Mouse (Mus musculus) erythroblast, embryonic 14.5 days (primary cell): Measurements from ENCODE around the gene Setd1a. TPM values are rescaled to one million over a fixed set of nuclear protein-coding genes. Genes with fewer than 3 reads are reported as not detected.
"Not testable (repeated sequence)": the region's sequence is repeated elsewhere in the genome, so short reads cannot be mapped to it uniquely, and the experiment has no call there.

Experiments used
- H3K27me3 ChIP-seq: 2 replicates; pipeline ENCODE4 v1.6.1; 2012; ENCODE audit warnings: inconsistent platforms; ENCODE audit not compliant: control insufficient read depth
- H3K36me3 ChIP-seq: 2 replicates; pipeline ENCODE4 v1.6.1; 2012; ENCODE audit warnings: mild to moderate bottlenecking, inconsistent platforms; ENCODE audit not compliant: control insufficient read depth
- H3K4me1 ChIP-seq: 2 replicates; pipeline ENCODE4 v1.6.1; 2012; ENCODE audit warnings: inconsistent platforms; ENCODE audit not compliant: control insufficient read depth
- H3K4me3 ChIP-seq: replicated peaks from 2 replicates; pipeline ENCODE3; 2012; ENCODE audit warnings: moderate library complexity, mild to moderate bottlenecking, inconsistent platforms
- H3K9me3 ChIP-seq: 2 replicates; pipeline ENCODE4 v1.6.1; 2012; ENCODE audit warnings: low read length, inconsistent platforms, mixed read lengths; ENCODE audit not compliant: control insufficient read depth
- GATA1 ChIP-seq: IDR thresholded peaks from 2 replicates; pipeline ENCODE4 v1.6.1; 2012; ENCODE audit warnings: low read length, inconsistent platforms, mixed read lengths
- TAL1 ChIP-seq: IDR thresholded peaks from 3 replicates; pipeline ENCODE4 v1.6.1; 2012; ENCODE audit warnings: low read length, inconsistent platforms, mixed read lengths
- polyA plus RNA-seq: library from polyadenylated mRNA; stranded (reverse); fragments of >175 nt; gene quantifications from 2 replicates; pipeline ENCODE4 v1.2.3, GENCODE M21; 2012

Gene Setd1a
- polyA plus RNA-seq, 1 experiment, result 6.0 TPM

DNA sequence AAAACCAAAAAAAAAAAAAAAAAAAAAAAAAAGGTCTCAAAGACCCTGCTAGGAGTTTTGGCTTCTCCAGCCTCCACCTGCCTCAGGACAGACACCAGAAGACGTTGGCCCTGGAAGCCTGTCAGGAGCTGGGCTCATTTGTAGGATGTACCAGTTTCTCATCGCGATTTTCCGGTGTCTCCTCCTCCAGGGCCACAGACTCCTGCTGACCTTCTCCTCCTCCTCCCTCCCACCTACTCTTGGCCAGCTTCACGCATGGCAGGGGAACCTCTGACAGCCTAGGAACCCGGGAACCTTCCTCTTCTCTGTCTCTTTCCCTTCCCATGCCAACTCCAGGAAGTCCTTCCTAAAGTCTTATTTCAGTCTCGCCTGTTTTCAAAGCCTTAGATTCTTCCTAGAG lies 40.6 kb downstream of the Setd1a start:
- H3K9me3 ChIP-seq, result no peaks in the 10 kb centered on the region
- H3K4me3 ChIP-seq, result no peak overlapping the region
- no peaks in the 10 kb centered on the region for H3K36me3 ChIP-seq
- H3K27me3 ChIP-seq, result no peaks in the 10 kb centered on the region
- peaks cover 8% of the 10 kb centered on the region for H3K4me1 ChIP-seq
- no peak for TF ChIP-seq TAL1
- no peak for TF ChIP-seq GATA1

DNA sequence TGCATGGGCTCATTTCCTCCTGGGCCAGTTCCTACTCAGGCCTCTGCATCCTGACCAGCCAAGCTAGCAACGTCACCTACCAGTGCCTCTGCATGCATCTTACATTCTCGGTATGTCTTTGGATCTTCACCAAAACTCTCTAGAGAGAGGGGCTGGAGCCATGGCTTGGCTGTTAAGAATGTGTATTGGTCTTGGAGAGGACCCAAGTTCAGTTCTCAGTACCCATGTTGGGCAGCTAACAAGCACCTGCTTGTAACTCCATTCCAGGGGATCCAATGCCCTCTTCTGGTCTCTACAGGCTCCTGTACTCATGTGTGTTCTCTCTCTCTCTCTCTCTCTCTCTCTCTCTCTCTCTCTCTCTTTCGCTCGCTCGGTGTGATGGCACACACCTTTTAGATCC lies 41.3 kb downstream of the Setd1a start:
- Histone ChIP-seq H3K36me3 (no peaks in the 10 kb centered on the region), H3K9me3 (no peaks in the 10 kb centered on the region)
- TF ChIP-seq TAL1 (no peak), GATA1 (no peak)

DNA sequence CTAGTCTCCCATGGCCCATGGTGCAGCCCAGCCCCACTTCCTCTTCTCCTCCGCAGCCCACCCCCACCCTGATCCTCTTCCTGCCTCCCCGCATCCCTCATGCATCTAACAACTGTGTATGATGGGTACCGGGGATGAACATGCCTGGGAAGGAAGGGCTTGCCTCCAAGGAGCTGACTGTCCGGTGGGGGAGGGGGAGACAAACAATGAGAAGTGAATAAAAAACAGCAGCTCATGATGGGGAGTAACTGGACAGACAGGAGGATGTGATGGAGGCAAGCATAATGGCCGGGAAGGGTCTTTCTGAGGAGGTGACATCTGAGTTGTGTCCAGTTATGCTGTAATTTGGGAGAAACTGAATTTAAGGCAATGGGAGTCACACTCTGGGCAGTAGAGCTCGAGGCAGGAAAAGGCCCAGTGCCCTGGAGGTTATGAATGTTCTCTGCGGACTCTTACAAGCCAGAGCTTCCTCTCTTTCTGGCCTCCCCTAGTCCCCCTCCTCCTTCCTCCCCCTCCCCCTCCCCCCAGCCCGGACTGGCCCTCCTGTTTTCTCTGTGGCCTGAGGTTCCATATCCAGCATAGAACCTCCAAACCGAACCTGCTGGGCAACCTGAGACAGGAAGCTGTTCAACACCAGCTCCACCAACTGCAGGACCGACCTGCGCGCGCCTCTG lies 44.5 kb downstream of the Setd1a start:
- TF ChIP-seq TAL1 (no peak), GATA1 (no peak)
- Histone ChIP-seq H3K4me3 (no peak overlapping the region), H3K4me1 (peaks cover 2% of the 10 kb centered on the region; the same call in 1 of the 2 replicates)

More for the DNA sequence above, 41.3 kb downstream of the Setd1a start:
- Histone ChIP-seq H3K4me1 (peaks cover 8% of the 10 kb centered on the region), H3K27me3 (no peaks in the 10 kb centered on the region), H3K4me3 (no peak overlapping the region)

DNA sequence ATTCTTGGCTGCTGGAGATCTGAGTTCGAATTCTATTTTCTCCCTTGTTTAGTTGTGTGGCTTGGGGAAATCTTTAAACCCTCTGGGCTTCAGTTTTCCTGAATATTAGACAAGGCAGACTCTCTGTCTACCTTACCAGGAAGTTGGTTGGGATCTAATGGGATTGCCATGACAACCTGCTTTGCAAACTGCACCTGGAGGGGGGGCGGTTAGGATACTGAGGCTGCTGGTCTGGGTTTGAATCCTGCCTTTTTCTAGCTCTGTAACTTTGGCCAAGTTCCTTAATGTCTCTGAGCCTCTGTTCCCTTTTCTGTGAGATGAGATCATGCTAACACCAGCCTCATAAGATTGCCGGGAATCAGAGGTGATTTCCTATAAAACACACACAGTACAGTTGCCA lies 46.0 kb downstream of the Setd1a start:
- H3K36me3 ChIP-seq, result no peaks in the 10 kb centered on the region
- no peaks in the 10 kb centered on the region for H3K4me1 ChIP-seq
- H3K9me3 ChIP-seq, result no peaks in the 10 kb centered on the region
- TF ChIP-seq TAL1 (no peak), GATA1 (no peak)
- peaks cover 26% of the 10 kb centered on the region for H3K27me3 ChIP-seq
- no peak overlapping the region for H3K4me3 ChIP-seq

More for the DNA sequence above, 44.5 kb downstream of the Setd1a start:
- Histone ChIP-seq H3K27me3 (peaks cover 26% of the 10 kb centered on the region), H3K36me3 (no peaks in the 10 kb centered on the region), H3K9me3 (no peaks in the 10 kb centered on the region)

DNA sequence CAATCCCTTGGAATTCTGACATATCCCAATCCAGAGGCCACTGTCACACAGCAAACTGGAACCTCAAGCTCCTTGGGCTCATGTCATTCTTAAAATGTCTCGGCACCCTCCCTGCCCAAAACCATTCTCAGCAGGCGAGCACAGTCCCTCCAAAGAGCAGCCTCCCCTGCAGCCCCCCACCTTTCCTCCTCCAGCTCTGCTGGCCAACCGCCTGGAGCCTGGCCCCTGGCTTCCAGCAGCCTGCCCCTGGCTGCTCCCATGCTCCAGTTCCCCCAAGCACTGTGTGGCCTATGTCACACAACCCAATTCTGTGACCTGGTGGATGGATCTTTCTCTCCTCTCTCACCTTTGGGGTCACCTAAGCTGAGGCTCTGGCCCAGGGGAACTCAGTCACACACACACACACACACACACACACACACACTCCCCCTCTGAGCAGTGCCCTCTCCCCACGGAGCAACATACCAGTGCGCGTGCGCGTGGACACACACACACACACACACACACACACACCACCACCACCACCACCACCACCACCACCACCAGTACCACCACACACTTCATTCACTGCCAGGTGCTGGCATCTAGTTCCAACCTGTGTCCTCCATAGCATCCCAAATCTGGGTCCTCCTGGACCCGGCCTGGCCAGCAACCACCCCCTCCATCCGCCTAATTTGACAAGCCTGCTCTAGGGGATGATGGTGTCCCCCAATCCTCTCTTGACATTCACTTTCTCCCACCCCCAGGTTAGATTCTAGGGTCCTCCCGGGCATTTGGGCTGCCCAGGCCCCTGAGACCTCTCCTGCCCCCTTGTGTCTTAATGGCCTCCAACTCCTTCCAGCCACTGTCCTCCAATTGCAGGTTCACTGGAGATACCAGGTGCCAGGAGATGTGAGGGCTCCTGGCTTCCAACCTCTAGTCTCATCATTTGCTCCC lies 47.0 kb downstream of the Setd1a start:
- TF ChIP-seq TAL1 (no peak), GATA1 (no peak)
- Histone ChIP-seq H3K4me1 (no peaks in the 10 kb centered on the region), H3K36me3 (no peaks in the 10 kb centered on the region), H3K9me3 (no peaks in the 10 kb centered on the region), H3K27me3 (peaks cover 26% of the 10 kb centered on the region), H3K4me3 (no peak overlapping the region)

DNA sequence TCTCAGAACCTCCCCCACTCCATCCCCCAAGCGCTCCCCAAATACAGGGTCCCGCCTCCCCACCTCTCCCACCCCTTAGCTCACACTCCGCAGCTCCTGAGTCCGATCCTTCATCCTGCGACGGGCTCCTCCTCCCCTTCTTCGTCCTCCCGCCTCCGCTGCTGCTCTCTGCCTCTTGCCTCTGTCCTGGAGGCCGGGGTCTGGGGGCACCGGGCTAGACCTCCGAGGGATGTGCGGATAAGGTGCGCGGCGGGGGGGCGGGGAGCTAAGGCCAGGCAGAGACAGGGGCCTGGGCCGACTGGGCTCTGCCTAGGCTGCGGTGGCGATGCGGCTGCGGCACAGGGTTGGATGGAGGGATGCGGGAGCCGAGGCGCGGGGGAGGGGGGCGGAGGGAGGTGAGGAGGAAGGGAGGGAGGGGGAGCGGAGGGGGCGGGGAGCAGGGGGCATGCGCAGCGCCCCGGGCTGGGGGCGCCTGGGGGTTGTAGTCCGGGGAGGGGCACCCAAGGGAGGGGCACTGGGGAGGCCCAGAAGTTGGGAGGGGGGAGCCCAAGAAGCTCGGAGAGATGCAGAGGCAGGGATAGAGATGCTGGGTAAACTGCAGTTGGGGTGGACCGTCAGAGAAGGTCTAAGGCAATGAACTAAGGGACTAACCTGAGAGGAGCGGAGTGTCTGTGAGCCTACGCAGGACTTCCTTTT lies 47.9 kb downstream of the Setd1a start, which contains the start of the genes Stx4a and Stx1b:
Gene Stx4a, plus strand, starts transcription at position 119 of the 696 bp plus-strand sequence.
Gene Stx1b, minus strand, starts transcription at position 374 of the 696 bp plus-strand sequence.
- H3K36me3 ChIP-seq, result no peaks in the 10 kb centered on the region
- TF ChIP-seq TAL1 (no peak), GATA1 (no peak)
- peaks cover 26% of the 10 kb centered on the region for H3K27me3 ChIP-seq
- H3K4me1 ChIP-seq, result no peaks in the 10 kb centered on the region
- no peaks in the 10 kb centered on the region for H3K9me3 ChIP-seq
- H3K4me3 ChIP-seq, result no peak within 1 kb of the TSS

DNA sequence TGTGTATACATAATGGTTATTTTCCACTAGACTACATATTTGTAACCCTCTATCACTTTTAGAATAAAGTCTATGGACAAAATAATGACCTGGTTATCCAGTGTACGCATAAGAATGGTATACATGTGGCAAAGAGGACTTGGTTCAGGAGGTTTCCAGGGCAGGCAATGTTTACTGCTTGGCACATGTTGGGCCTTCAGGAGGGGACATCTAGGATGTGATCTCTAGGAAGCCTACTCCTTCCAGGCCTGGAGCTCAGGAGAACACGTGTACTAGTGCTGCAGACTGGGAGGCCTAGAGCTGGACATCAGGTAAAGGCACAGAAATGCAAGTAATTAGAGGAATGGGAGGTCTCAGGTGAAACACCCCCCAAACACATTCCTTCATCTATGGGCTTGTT lies 59.1 kb downstream of the Setd1a start:
- TF ChIP-seq GATA1 (no peak), TAL1 (no peak)
- H3K4me3 ChIP-seq, result no peak overlapping the region

DNA sequence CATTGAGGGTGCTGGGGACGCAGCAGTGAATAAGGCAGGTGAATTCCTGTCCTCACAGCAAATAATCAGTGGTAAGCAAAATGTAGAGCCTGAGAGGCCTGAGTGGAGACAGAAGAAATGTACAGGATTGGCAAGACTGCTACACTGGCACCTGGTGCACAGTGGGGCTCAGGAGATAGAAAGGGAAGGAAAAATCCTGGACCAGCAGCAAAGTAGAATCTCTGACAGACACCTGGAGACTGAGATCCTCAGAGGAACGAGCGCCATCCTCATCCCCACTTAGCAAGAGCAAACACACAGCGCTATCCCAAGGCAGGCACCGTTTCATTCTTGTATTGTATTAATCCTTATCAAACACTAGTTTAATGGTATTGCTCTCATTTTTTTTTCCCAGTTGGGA lies 61.0 kb downstream of the Setd1a start:
- Histone ChIP-seq H3K36me3 (no peaks in the 10 kb centered on the region), H3K27me3 (no peaks in the 10 kb centered on the region), H3K9me3 (no peaks in the 10 kb centered on the region), H3K4me3 (no peak overlapping the region), H3K4me1 (peaks cover 22% of the 10 kb centered on the region)
- no peak for TF ChIP-seq TAL1
- no peak for TF ChIP-seq GATA1

More for the DNA sequence above, 59.1 kb downstream of the Setd1a start:
- Histone ChIP-seq H3K36me3 (no peaks in the 10 kb centered on the region), H3K27me3 (no peaks in the 10 kb centered on the region), H3K4me1 (peaks cover 3% of the 10 kb centered on the region), H3K9me3 (no peaks in the 10 kb centered on the region)

DNA sequence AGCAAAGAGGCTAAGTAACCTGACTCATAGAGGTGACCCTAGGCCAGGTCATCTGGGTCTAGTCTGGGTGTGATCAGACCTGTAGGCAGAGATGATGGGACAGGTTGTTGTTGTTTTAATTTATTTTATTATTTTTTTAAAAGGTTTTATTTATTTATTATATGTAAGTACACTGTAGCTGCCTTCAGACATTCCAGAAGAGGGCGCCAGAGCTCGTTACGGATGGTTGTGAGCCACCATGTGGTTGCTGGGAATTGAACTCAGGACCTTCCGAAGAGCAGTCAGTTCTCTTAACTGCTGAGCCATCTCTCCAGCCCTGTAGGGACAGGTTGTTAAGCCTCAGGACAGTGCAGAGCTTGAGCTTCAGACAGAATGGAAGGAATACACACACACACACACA lies 61.4 kb downstream of the Setd1a start:
- H3K4me3 ChIP-seq, H3K27me3 ChIP-seq, H3K36me3 ChIP-seq, H3K9me3 ChIP-seq: not testable (repeated sequence)
- H3K4me1 ChIP-seq, result peaks cover 25% of the 10 kb centered on the region

DNA sequence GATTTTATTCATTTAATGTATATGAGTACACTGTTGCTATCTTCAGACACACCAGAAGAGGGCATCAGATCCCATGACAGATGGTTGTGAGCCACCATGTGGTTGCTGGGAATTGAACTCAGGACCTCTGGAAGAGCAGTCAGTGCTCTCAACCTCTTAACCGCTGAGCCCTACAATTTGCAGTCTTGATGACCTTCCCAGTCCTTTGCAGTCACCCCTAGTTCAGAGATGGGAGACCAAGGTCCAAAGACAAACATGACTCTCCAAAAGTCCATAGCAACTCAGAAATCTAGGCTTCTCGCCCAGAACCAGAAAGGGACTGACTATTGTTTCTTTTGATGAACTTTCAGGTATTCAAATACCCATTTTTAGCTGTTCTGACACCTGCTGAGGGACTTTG lies 63.6 kb downstream of the Setd1a start:
- H3K4me1 ChIP-seq, result peaks cover 25% of the 10 kb centered on the region

More for the DNA sequence above, 63.6 kb downstream of the Setd1a start:
- not testable (repeated sequence) for H3K9me3 ChIP-seq, H3K27me3 ChIP-seq, H3K4me3 ChIP-seq
- H3K36me3 ChIP-seq, result peaks cover 13% of the 10 kb centered on the region
